Mouse (Mus musculus) embryonic facial prominence, embryonic 13.5 days (tissue): ENCODE data around the gene Col1a1. TPM values are rescaled to one million over a fixed set of nuclear protein-coding genes. Genes with fewer than 3 reads are reported as not detected.
A peak's percentile ranks its signal among the peaks of the same experiment; 100 is the strongest.
"Not testable (repeated sequence)": the region's sequence is repeated elsewhere in the genome, so short reads cannot be mapped to it uniquely, and the experiment has no call there.

Experiments
- ATAC-seq: fragments of 200-750 bp; cut with Nextera tagmentation; 2 replicates; pipeline ENCODE4 v1.8.0; 2017; ENCODE audit warnings: low read depth; ENCODE audit not compliant: insufficient number of reproducible peaks, insufficient read depth, low FRiP score, low TSS enrichment
- H3K27ac ChIP-seq: fragments of 300-500 bp; sonication (generic); 2 replicates; pipeline ENCODE4 v1.5.1; 2015; ENCODE audit warnings: moderate library complexity, mild to moderate bottlenecking, inconsistent platforms
- H3K27me3 ChIP-seq: fragments of 300-500 bp; sonication (generic); 2 replicates; pipeline ENCODE4 v1.6.1; 2015; ENCODE audit warnings: mild to moderate bottlenecking, inconsistent platforms
- H3K36me3 ChIP-seq: fragments of 300-500 bp; sonication (generic); 2 replicates; pipeline ENCODE4 v1.6.1; 2015; ENCODE audit warnings: mild to moderate bottlenecking, inconsistent platforms
- H3K4me1 ChIP-seq: fragments of 300-500 bp; sonication (generic); 2 replicates; pipeline ENCODE4 v1.6.1; 2015; ENCODE audit warnings: inconsistent platforms
- H3K4me2 ChIP-seq: fragments of 300-500 bp; sonication (generic); 2 replicates; pipeline ENCODE4 v1.6.1; 2015; ENCODE audit warnings: moderate library complexity, mild to moderate bottlenecking, inconsistent platforms
- H3K4me3 ChIP-seq: fragments of 300-500 bp; sonication (generic); 2 replicates; pipeline ENCODE4 v1.5.1; 2015; ENCODE audit warnings: mild to moderate bottlenecking, inconsistent platforms
- H3K9ac ChIP-seq: fragments of 300-500 bp; sonication (generic); 2 replicates; pipeline ENCODE4 v1.6.1; 2015; ENCODE audit warnings: mild to moderate bottlenecking, inconsistent platforms
- H3K9me3 ChIP-seq: fragments of 300-500 bp; sonication (generic); 2 replicates; pipeline ENCODE4 v1.6.1; 2016; ENCODE audit warnings: inconsistent platforms
- WGBS: fragments of 180-500 bp; shearing (Covaris S2); methylation state at CpG from one replicate; pipeline ENCODE4 v1.1.7; 2015; ENCODE audit warnings: mixed read lengths; 5-methylcytosine and 5-hydroxymethylcytosine counted together
- polyA plus RNA-seq: library from polyadenylated mRNA; unstranded; fragments of >200 nt; fragmentation: Nextera tagmentation; extraction: Ambion mirVana; gene quantifications from 2 replicates; pipeline ENCODE4 v1.2.1, GENCODE M21; 2015

Gene Col1a1
- polyA plus RNA-seq, 1 experiment from 2014 or later, result 1,259 TPM

DNA sequence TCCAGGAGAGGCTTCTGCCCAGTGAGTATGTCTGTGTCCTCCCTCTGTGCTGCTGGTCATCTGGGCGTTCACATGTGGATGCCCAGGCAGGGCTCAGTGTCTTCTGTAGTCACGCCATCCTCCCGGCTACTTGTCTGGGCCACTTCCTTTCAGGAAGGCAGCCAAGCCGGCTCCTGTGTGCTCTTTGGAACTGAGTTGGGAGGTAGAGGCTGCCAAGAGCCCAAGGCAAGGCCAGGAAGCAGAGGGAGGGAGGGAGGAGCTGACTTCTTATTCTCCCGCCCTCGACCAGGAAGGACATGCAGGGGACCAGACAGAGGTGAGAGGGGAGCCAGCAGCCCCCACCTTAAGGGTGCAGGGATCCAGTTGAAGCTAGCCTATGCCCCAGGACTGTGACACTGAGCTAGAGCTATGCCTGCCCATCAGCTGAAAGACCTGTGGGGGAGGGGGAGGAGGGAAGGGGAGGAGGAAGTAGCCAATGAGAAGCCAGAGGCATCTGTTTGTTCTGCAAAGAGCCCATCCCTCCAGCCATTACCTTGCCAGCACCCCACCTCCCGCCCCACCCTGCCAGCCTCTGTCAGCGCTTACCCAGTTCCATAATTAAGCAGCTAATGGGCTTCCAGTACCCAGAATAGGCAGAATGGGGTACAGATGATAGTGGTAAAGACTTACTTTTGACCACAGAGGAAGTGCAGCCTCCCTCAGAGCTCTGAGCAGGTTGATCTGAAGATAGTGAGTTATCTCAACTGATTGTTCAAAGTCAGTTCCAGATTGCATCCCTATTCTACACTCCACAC is 22.2 kb downstream of the Col1a1 start:
- Histone ChIP-seq H3K4me1 (peaks cover 15% of the 10 kb centered on the region), H3K9ac (peak overlapping the region; percentile 36; the same call in 1 of the 2 replicates), H3K4me2 (peak overlapping the region; percentile 7; the same call in 1 of the 2 replicates), H3K27me3 (no peaks in the 10 kb centered on the region), H3K36me3 (no peaks in the 10 kb centered on the region), H3K4me3 (no peak overlapping the region), H3K9me3 (no peaks in the 10 kb centered on the region), H3K27ac (peak overlapping the region; percentile 62)
- 25% methylated on average over 8 of the region's 8 CpGs for WGBS
- ATAC-seq, result no peak; the same call in 1 of the 2 replicates

DNA sequence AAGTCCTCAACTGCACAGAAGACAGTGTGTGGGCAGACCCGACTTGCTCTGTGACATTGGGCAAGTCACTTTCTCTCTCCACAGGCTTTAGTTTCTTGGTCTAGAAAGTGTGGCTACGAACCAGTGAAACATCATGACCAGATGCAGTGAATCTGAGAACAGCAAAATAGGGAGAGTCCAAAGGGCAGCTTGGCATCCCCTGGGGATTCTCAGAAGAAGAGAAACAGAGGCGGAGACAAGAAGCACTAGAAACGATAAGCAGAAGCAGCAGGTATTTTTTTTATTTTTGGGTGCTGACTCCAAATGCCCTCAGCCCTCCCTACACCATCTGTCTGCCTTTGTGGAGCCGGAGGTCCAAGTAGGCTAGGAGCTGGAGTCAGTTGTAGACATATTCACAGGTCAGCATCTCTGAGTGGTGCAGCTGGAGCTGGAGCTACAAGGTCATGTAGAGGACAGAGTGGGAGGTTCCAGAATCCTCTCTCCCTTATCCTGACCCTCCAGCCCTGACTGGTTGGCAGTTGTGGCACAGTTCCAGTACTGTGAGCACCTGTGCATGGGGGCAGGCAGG is 26.6 kb downstream of the Col1a1 start:
- Histone ChIP-seq H3K4me1 (peaks cover 15% of the 10 kb centered on the region), H3K4me2 (no peak overlapping the region), H3K9ac (no peak overlapping the region), H3K27me3 (no peaks in the 10 kb centered on the region), H3K4me3 (no peak overlapping the region), H3K9me3 (no peaks in the 10 kb centered on the region), H3K36me3 (no peaks in the 10 kb centered on the region), H3K27ac (no peak overlapping the region)
- no peak for ATAC-seq
- WGBS, result 75% methylated on average over 5 of the region's 5 CpGs

DNA sequence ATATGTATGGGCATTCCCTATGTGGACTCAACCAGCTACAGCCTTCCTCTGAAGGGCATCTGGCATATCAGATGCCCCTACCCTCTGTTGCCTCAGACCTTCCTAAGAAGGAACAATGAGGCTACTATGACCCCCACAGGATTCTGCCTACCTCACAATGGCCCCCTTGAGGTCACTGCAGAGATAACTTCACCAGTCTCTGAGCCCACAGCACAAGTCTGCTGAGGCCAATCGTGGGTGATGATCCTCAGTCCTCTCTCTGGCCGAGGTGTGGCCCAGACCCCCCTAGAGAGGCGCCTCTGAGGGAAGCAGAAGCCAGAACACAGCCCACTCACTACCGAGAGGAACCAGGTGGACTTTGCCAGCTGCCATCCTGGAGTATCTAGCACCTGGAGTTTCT is 31.4 kb downstream of the Col1a1 start, which contains the start of gene Hils1:
Gene Hils1 (plus strand): TSS at position 175 of the 400 bp plus-strand sequence.
- ATAC-seq, result no peak
- 40% methylated on average over 4 of the region's 4 CpGs for WGBS
- Histone ChIP-seq H3K9ac (peak within 1 kb of the TSS; percentile 6; the same call in 1 of the 2 replicates), H3K4me2 (no peak within 1 kb of the TSS), H3K36me3 (no peaks in the 10 kb centered on the region), H3K4me3 (no peak within 1 kb of the TSS), H3K9me3 (no peaks in the 10 kb centered on the region), H3K27ac (no peak within 1 kb of the TSS), H3K27me3 (0 out of 2 replicates have a peak, but pooled peaks cover 4% of the 10 kb centered on the region), H3K4me1 (no peaks in the 10 kb centered on the region; the same call in 1 of the 2 replicates)

DNA sequence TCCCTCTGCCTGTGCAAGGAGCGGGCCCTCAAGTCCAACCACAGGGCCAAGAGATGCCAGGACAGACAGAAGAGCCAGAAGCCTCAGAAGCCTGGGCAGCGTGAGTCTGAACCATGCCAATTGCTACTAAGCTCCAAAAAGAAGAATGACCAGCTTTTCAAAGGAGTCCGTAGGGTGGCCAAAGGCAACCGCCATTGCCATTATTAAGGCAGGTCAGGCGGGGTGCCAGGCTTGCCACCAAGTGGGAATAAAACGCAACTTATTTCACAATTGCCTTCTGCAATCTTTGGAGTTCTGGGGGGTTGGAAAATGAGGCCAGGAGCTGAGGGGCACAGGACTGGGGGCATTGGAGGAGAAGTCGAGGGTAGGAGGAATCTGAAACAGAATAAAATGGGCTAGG is 32.2 kb downstream of the Col1a1 start:
- Histone ChIP-seq H3K4me2 (no peak overlapping the region), H3K36me3 (no peaks in the 10 kb centered on the region), H3K27ac (no peak overlapping the region), H3K4me1 (no peaks in the 10 kb centered on the region), H3K27me3 (0 out of 2 replicates have a peak, but pooled peaks cover 4% of the 10 kb centered on the region), H3K4me3 (no peak overlapping the region), H3K9ac (peak overlapping the region; percentile 6; the same call in 1 of the 2 replicates), H3K9me3 (no peaks in the 10 kb centered on the region)
- WGBS, result 82% methylated on average over 7 of the region's 7 CpGs
- ATAC-seq, result no peak

DNA sequence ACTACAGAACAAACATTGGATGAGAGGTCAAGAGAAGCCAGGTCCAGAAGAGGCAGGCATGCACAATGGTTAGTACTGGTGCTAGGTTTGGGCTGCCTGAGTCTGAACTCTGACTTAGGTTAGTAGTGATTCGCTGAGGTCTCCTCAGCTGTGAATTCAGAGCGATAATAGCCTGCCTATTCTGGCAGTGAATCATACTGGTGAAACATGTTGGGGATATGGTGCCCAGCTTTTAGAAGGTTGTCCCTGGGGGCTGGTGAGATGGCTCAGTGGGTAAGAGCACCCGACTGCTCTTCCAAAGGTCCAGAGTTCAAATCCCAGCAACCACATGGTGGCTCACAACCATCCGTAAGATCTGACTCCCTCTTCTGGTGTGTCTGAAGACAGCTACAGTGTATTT is 33.7 kb downstream of the Col1a1 start:
- not testable (repeated sequence) for H3K4me2 ChIP-seq, H3K4me3 ChIP-seq, H3K4me1 ChIP-seq, H3K9me3 ChIP-seq, ATAC-seq, H3K27ac ChIP-seq, H3K27me3 ChIP-seq, H3K9ac ChIP-seq, H3K36me3 ChIP-seq
- WGBS, result 95% methylated on average over 4 of the region's 4 CpGs

DNA sequence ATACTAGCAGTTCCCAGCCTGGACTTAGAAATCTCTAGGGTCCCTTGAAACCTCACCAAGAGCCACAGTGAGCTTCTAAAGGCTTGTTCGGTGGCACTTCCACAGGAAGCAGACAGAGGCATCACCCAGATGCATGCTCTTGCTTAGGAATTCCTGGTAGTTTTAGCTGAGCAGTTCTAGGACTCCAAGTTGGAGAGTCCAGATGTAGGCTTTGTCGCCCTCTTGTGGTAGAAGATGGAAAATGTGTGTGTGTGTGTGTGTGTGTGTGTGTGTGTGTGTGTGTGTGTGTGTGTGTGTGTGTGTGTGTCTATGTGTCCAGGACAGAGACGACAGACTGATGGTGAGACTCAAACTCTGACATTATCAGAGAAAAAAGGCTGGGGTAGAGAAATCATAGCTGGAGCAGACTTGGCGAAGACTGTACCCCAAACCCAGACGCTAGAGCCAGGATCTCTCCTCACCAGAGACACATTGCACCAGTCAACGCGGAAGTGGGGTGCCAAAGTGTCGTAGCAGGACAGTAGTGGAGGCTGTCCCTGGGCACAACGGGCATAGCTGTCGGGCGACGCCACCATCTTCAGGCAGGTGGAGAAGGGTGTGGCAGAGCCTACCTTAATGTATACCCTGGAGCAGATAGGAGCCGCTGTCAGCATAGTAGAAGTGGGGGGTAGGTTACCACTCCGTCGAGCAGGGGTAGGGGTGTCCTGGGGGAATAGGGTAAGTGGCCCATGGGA is 34.4 kb downstream of the Col1a1 start:
- H3K27me3 ChIP-seq, result 0 out of 2 replicates have a peak, but pooled peaks cover 4% of the 10 kb centered on the region
- no peak for ATAC-seq
- H3K9me3 ChIP-seq, result no peaks in the 10 kb centered on the region
- H3K4me1 ChIP-seq, result no peaks in the 10 kb centered on the region
- WGBS, result 61% methylated on average over 15 of the region's 15 CpGs
- no peak overlapping the region for H3K4me3 ChIP-seq
- no peak overlapping the region; the same call in 1 of the 2 replicates for H3K27ac ChIP-seq
- no peak overlapping the region for H3K9ac ChIP-seq
- H3K36me3 ChIP-seq, result no peaks in the 10 kb centered on the region
- no peak overlapping the region for H3K4me2 ChIP-seq

DNA sequence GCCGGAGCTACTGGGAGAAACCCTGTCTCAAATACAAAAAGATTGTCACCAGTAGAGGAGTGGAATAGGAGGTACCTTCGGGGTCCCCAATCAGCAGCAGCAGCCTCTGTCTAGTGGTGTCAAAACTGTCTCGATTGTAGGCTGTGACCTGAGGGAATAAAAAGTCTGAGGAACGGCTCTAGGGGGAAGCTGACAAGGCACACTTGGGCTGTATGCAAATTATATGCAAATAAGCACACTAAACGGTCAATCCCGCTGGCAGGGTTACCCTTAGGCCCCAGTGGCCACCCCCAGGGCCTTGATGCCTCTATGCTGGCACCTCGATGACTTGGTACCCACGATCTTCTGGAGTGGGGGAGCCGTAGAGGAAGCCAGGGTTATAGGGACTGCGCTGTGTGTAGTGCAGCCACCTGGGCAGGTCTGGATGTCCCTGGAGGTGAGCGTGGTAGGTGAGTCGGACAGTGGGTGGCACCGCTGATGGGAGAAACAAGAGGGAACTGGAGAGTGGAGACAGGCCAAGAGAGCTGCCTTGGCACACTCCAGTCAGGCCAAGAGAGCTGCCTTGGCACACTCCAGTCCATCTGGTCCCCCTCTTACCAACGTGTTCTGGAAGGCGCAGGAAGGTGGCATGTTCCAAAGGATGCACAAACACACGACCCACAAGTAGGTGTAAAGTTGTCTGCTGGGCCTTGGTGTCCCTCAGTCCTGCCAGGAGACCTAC is 36.0 kb downstream of the Col1a1 start:
- Histone ChIP-seq H3K36me3 (no peaks in the 10 kb centered on the region), H3K4me2 (no peak overlapping the region), H3K4me3 (no peak overlapping the region), H3K27ac (no peak overlapping the region), H3K27me3 (0 out of 2 replicates have a peak, but pooled peaks cover 4% of the 10 kb centered on the region), H3K9me3 (no peaks in the 10 kb centered on the region), H3K9ac (no peak overlapping the region), H3K4me1 (no peaks in the 10 kb centered on the region)
- 63% methylated on average over 16 of the region's 16 CpGs for WGBS
- ATAC-seq, result no peak

DNA sequence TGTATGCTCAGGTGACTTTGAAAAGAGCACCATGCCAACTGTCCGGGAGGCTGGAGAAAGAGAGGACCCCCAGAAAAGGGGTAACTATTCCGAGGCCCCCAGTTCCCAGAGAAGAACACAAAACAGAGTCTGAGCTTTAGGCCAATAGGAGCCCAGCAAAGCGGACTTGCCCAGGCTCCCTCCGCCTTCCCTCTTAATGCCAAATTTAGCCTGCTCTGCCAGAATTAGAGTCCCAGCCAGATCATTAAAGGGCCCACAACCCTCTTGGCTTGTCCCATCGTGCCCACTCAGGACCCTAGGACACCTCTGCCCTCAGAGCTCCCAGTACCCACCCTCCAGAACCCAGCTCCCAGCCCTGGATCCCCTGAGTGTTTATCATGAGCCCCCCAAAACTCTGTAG is 36.9 kb downstream of the Col1a1 start:
- ATAC-seq, result no peak
- Histone ChIP-seq H3K27ac (no peak overlapping the region), H3K36me3 (no peaks in the 10 kb centered on the region), H3K4me1 (peaks cover under 1% of the 10 kb centered on the region; the same call in 1 of the 2 replicates), H3K4me2 (no peak overlapping the region), H3K4me3 (no peak overlapping the region), H3K27me3 (0 out of 2 replicates have a peak, but pooled peaks cover 4% of the 10 kb centered on the region), H3K9ac (peak overlapping the region; percentile 32; the same call in 1 of the 2 replicates), H3K9me3 (no peaks in the 10 kb centered on the region)
- 52% methylated on average over 5 of the region's 5 CpGs for WGBS

DNA sequence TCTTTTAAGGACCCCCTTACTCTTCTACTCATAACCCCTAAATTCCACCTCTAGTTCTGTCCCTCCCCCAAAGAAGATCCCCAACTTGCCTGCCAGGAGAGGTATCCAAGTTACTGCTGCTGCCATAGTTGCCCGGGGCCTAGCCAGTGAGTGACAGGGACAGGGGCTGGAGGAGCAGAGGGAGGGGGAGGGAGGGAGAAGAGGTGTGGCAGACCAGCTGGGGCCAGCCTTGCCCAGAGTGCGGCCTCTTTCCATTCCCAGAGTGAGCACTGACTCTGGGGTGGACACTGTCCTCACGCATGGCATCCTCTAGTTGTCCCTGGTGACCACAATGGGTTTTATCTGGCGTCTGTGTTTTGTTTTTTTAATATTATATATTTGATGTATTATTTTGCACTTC is 37.3 kb downstream of the Col1a1 start:
- Histone ChIP-seq H3K4me3 (no peak overlapping the region), H3K27ac (no peak overlapping the region), H3K9me3 (no peaks in the 10 kb centered on the region), H3K36me3 (no peaks in the 10 kb centered on the region), H3K4me2 (no peak overlapping the region), H3K9ac (peak overlapping the region; percentile 32; the same call in 1 of the 2 replicates), H3K4me1 (peaks cover 5% of the 10 kb centered on the region; the same call in 1 of the 2 replicates), H3K27me3 (0 out of 2 replicates have a peak, but pooled peaks cover 4% of the 10 kb centered on the region)
- 40% methylated on average over 4 of the region's 4 CpGs for WGBS
- ATAC-seq, result no peak

DNA sequence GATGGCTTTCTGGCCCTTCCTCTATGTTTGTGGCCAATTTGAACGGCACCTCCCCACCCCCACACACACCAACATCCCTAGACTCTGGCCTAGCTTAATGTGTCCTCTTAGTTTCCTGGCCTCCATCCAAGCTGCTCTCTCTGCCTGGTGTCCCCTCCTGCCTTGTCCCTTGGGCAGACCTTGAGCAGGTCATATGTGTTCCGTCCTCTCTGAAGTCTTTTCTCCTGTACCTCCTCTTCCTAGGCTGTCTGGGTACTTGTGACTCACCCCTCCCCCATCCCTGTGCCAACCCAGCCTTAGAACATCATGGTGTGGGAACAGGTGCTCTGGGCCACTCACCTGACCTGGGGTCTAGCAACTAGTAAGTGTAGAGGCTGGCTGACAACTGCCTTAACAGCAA is 38.9 kb downstream of the Col1a1 start:
- Histone ChIP-seq H3K9ac (no peak overlapping the region), H3K9me3 (no peaks in the 10 kb centered on the region), H3K4me3 (no peak overlapping the region), H3K27me3 (0 out of 2 replicates have a peak, but pooled peaks cover 4% of the 10 kb centered on the region), H3K27ac (no peak overlapping the region), H3K4me1 (peaks cover 13% of the 10 kb centered on the region), H3K36me3 (no peaks in the 10 kb centered on the region), H3K4me2 (no peak overlapping the region)
- 83% methylated on average over 2 of the region's 2 CpGs for WGBS
- ATAC-seq, result no peak

DNA sequence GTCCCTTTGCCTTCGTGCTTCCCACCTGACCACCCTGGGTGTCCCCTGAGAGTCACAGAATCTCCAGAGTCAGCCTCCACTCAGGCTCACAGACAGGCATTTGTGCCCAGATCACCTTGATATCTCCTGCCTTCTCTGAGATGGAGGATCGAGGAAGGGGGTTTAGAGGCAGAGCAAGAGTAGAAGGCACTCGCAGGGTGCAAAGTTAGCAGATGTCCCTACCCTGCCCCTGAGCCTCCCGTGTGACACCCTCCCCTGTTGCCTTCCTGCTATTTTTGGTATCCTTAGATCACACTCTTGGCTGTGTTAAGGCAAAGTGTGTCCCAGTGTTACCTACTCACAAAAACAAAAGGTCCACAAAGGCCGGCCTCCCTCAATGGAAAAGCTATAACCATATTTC is 40.2 kb downstream of the Col1a1 start, which contains the start of gene Sgca:
Gene Sgca (minus strand): TSS at position 129 of the 400 bp plus-strand sequence.
- Histone ChIP-seq H3K27me3 (0 out of 2 replicates have a peak, but pooled peaks cover 4% of the 10 kb centered on the region), H3K9ac (no peak within 1 kb of the TSS), H3K4me2 (no peak within 1 kb of the TSS), H3K4me3 (no peak within 1 kb of the TSS), H3K27ac (no peak within 1 kb of the TSS), H3K4me1 (peaks cover 13% of the 10 kb centered on the region), H3K9me3 (no peaks in the 10 kb centered on the region), H3K36me3 (no peaks in the 10 kb centered on the region)
- WGBS, result 73% methylated on average over 5 of the region's 5 CpGs
- no peak for ATAC-seq
